Mouse (Mus musculus) ES-Bruce4 (cell line): Measurements from ENCODE around the gene 9130230L23Rik.

ENCODE experiments used
- CTCF ChIP-seq: IDR thresholded peaks from one replicate; pipeline ENCODE4 v1.8.1; 2011; ENCODE audit warnings: low read depth, low read length
- EP300 ChIP-seq: IDR thresholded peaks from 2 replicates; pipeline ENCODE4 v1.6.1; 2011; ENCODE audit warnings: low read depth, low read length; ENCODE audit not compliant: insufficient read depth
- POLR2A ChIP-seq: IDR thresholded peaks from one replicate; pipeline ENCODE4 v1.8.1; 2011; ENCODE audit warnings: low read length; ENCODE audit not compliant: insufficient read depth

DNA sequence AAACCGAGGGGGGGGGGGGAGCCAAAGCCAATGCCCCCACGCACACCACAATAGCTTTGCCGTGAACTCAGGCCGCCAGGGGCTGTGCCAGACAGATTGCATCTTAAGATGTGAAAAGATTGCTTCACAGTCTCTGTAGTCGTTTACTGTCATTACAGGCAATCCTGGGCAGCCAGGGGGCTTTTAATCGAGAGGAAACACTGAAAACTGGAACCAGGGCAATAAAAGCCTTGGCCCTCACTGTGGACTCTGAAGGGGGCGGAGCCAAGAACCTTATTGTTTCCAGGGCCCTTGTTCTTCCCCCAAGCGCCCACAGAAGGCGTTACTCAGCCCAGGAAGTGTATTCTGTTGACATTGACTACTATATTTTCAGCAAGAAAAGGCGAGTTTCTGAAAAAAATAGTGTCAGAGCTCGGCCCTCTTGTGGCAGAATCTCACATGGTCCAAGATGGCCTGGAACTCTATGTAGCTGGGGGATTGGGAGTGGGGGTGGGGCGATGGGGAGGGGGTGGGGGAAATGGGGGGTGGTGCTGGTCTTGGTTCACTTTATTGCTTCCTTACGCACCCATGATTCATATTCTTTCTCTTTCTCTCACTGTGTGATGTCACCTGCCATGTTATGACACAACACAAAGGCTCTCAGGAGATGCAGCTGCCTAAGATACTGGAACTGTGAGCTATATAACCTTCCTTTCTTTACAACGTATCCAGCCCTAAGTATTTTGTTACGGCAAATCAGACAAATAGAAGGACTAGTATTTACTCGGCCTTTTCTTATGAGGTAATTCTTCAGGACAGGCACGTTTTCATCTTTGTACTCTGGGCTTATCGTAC, 53.2 kb downstream of the 9130230L23Rik start:
- no peak for TF ChIP-seq CTCF
- TF ChIP-seq POLR2A: no peak
- TF ChIP-seq EP300: no peak
